Mouse (Mus musculus) stomach, postnatal 0 days (tissue): ENCODE measurements around the gene Sgsm2. TPM values are rescaled to one million over a fixed set of nuclear protein-coding genes. Genes with fewer than 3 reads are reported as not detected.

Experiments
- ATAC-seq: fragments of 200-750 bp; cut with Nextera tagmentation; 2 replicates; pipeline ENCODE4 v1.8.0; 2017; ENCODE audit not compliant: low FRiP score, low TSS enrichment
- DNase-seq: peaks from one replicate; pipeline ENCODE4 v3.0.0-alpha.2; 2016; ENCODE audit warnings: low spot score
- H3K27ac ChIP-seq: fragments of 300-500 bp; sonication (generic); replicated peaks from 2 replicates; pipeline ENCODE4 v1.5.1; 2014; ENCODE audit warnings: mild to moderate bottlenecking, control low read depth
- H3K27me3 ChIP-seq: fragments of 300-500 bp; sonication (generic); 2 replicates; pipeline ENCODE4 v1.6.1; 2014; ENCODE audit warnings: low read length; ENCODE audit not compliant: control insufficient read depth, insufficient read depth
- H3K36me3 ChIP-seq: fragments of 300-500 bp; sonication (generic); 2 replicates; pipeline ENCODE4 v1.6.1; 2014; ENCODE audit warnings: low read length, mixed read lengths; ENCODE audit not compliant: control insufficient read depth, insufficient read depth
- H3K4me1 ChIP-seq: fragments of 300-500 bp; sonication (generic); replicated peaks from 2 replicates; pipeline ENCODE4 v1.6.1; 2014; ENCODE audit warnings: antibody characterized with exemption; ENCODE audit not compliant: control insufficient read depth, insufficient read depth
- H3K4me2 ChIP-seq: fragments of 300-500 bp; sonication (generic); replicated peaks from 2 replicates; pipeline ENCODE4 v1.6.1; 2014; ENCODE audit warnings: low read depth, mild to moderate bottlenecking, control low read depth, moderate library complexity
- H3K4me3 ChIP-seq: fragments of 300-500 bp; sonication (generic); 2 replicates; pipeline ENCODE4 v1.5.1; 2014; ENCODE audit warnings: low read depth, low read length, control low read depth
- H3K9ac ChIP-seq: fragments of 300-500 bp; sonication (generic); 2 replicates; pipeline ENCODE4 v1.6.1; 2014; ENCODE audit warnings: mild to moderate bottlenecking, low read length, control low read depth, mixed read lengths
- H3K9me3 ChIP-seq: fragments of 300-500 bp; sonication (generic); 2 replicates; pipeline ENCODE4 v1.6.1; 2016; ENCODE audit warnings: low read length; ENCODE audit not compliant: control insufficient read depth
- CTCF ChIP-seq: IDR thresholded peaks from 2 replicates; pipeline ENCODE4 v1.5.1; 2016; ENCODE audit warnings: antibody characterized with exemption, low read depth, mild to moderate bottlenecking, moderate library complexity
- EP300 ChIP-seq: optimal IDR thresholded peaks from 2 replicates; pipeline ENCODE3; 2016; ENCODE audit warnings: antibody characterized with exemption
- WGBS: fragments of 180-500 bp; shearing (Covaris S2); extraction: QIAGEN DNeasy Blood & Tissue Kit; methylation state at CpG from one replicate; pipeline ENCODE4 v1.1.7; 2014; 5-methylcytosine and 5-hydroxymethylcytosine counted together
- polyA plus RNA-seq: library from polyadenylated mRNA; unstranded; fragments of >200 nt; fragmentation: Nextera tagmentation; extraction: Ambion mirVana; gene quantifications from 2 replicates; pipeline ENCODE4 v1.2.1, GENCODE M21; 2015

Sgsm2 gene
- polyA plus RNA-seq, result 3.4 and 4.1 TPM in 2 replicates

DNA sequence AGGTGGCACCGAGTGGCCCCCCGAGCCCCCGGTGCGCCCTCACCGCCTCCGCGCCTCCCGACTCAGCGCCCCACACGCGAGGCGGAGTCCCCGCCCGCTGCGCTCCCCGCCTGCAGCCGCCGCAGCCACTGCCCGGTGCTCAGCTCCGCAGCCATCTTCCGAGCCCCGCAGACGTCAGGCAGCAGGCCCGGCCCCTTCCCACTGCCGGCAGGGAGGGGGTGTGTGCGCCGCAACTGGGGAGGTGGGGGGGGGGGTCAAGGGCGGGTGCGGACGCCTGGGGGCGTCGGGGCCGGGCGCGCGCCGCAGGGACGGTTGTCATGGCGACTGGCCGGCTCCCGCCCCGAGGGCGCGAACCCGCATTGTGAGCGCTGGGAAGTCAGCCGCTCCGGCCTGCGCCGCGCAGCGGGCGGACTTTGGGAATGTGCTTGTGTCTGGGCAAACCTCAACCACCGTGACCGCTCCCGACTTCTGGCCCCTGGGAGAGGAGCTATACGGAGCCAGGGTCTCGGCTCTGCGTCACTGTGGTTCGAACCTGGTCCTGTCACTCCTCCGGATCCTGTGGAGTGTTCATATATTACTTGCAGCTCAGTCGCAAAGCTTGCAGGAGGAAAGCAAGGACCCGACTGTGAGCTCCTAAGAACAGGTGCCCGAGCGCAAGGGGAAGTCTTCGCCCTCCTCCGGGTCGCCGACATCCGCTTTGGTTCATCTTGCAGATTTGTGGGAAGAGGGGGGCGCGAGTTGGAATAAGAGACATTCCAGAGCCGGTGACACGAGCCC lies at the start of gene Sgsm2:
TSS of gene Sgsm2 (minus strand) at position 160 of the 777 bp plus-strand sequence.
- Histone ChIP-seq H3K4me3 (peak within 1 kb of the TSS; percentile 83), H3K27ac (peak within 1 kb of the TSS; percentile 89), H3K9me3 (no peaks in the 10 kb centered on the region), H3K4me1 (no peaks in the 10 kb centered on the region; the same call in 1 of the 2 replicates), H3K9ac (peak within 1 kb of the TSS; percentile 69), H3K36me3 (peaks cover 7% of the 10 kb centered on the region), H3K4me2 (peak within 1 kb of the TSS; percentile 97), H3K27me3 (no peaks in the 10 kb centered on the region)
- peak; percentile 53 for ATAC-seq
- TF ChIP-seq CTCF (no peak), EP300 (no peak)
- DNase-seq, result peak; percentile 80
- WGBS, result 0% methylated on average over 60 of the region's 74 CpGs

DNA sequence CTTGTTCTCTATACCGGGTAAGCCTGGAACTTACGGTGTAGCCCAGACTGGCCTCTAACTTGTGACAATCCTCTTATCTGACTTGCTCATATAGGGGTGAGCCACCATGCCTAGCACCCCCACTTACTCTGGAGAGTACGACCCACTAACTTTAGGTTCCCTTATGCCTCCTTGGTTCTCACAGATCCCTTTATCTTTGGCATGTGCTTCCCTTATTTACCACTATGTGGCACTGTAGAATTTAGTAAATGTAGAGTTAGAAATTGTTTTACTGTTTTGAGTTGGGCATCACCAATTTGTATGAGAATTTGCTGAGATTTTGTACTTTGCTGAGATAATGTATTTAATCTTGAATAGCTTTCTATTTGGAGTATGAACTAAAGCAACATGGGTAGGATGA lies 49.5 kb upstream of the Sgsm2 start:
- peaks cover 4% of the 10 kb centered on the region; the same call in 1 of the 2 replicates for H3K36me3 ChIP-seq
- no peak for TF ChIP-seq EP300
- peak; percentile 82 for TF ChIP-seq CTCF
- H3K4me3 ChIP-seq, result no peak overlapping the region
- 68% methylated on average over 3 of the region's 3 CpGs for WGBS
- no peaks in the 10 kb centered on the region for H3K4me1 ChIP-seq
- ATAC-seq, result peak; percentile 51; the same call in 1 of the 2 replicates
- H3K4me2 ChIP-seq, result no peak overlapping the region
- no peaks in the 10 kb centered on the region for H3K27me3 ChIP-seq
- no peak for DNase-seq
- H3K9ac ChIP-seq, result no peak overlapping the region
- no peak overlapping the region for H3K27ac ChIP-seq
- H3K9me3 ChIP-seq, result no peaks in the 10 kb centered on the region

DNA sequence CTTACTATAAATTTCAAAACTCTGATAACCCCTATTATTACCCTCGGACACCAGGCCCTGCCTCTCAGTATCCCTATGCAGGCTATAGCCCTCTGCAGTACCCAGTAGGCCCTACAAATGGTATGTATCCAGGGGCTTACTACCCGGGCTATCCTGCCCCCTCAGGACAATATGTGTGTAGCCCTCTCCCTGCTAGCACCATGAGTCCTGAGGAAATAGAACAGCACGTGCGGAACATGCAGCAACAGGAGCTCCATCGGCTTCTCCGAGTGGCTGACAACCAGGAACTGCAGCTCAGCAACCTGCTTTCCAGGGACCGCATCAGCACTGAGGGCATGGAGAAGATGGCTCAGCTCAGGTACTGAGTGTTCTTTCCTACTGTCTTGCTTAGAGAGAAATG lies 33.5 kb upstream of the Sgsm2 start:
- Histone ChIP-seq H3K36me3 (peaks cover 10% of the 10 kb centered on the region), H3K4me2 (no peak overlapping the region), H3K27ac (no peak overlapping the region), H3K27me3 (no peaks in the 10 kb centered on the region), H3K9me3 (no peaks in the 10 kb centered on the region), H3K9ac (no peak overlapping the region), H3K4me3 (no peak overlapping the region), H3K4me1 (no peaks in the 10 kb centered on the region)
- TF ChIP-seq EP300, result no peak
- TF ChIP-seq CTCF, result no peak
- 91% methylated on average over 7 of the region's 7 CpGs for WGBS
- no peak for DNase-seq
- ATAC-seq, result no peak

DNA sequence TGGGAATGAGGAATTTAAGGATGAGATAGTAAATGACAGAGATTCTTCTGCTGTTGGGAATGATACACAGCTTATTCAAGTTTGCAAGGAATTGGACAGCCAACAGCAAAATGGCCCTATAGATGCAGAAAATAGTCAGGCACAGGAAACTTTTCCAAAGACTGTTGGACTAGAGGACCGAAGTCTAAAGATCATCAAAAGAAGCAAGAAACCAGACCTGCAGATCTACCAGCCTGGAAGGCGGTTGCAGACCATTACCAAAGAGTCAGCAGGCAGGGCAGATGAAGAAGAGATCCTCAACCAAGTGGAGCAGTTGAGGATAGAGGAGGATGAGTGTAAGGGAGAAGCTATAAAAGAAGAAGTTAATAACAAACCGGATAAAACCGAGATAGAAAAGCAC lies 32.3 kb upstream of the Sgsm2 start:
- Histone ChIP-seq H3K4me3 (no peak overlapping the region), H3K4me1 (no peaks in the 10 kb centered on the region), H3K4me2 (no peak overlapping the region), H3K27ac (no peak overlapping the region), H3K9me3 (no peaks in the 10 kb centered on the region), H3K36me3 (peaks cover 5% of the 10 kb centered on the region; the same call in 1 of the 2 replicates), H3K9ac (no peak overlapping the region), H3K27me3 (no peaks in the 10 kb centered on the region)
- DNase-seq (no peak), ATAC-seq (no peak)
- WGBS, result 85% methylated on average over 4 of the region's 4 CpGs
- no peak for TF ChIP-seq EP300
- no peak for TF ChIP-seq CTCF

DNA sequence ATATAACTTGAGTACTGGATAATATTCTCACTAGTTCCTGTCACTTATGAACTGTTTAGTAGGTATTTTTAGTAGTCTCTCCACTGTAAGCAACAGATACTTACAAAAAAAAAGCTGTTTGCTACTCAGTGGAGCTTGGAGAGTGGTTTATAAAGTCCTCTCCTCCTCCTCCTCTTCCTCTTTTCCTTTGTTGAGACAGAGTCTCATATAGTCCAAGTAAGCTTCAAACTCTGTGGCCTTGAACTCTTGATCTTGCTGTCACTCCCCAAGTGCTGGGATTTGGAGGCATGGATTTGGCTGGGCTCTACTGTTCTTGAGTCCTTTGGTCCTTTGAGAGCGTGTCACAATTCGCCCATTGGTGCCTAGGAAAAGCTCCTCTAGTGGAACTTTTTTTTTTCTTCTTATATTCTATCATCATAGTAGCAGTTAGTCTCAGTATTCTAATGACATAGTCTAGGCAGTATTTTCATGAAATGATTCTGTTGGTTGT lies 30.4 kb upstream of the Sgsm2 start:
- TF ChIP-seq CTCF (no peak), EP300 (no peak)
- no peaks in the 10 kb centered on the region for H3K9me3 ChIP-seq
- no peaks in the 10 kb centered on the region for H3K4me1 ChIP-seq
- H3K27me3 ChIP-seq, result no peaks in the 10 kb centered on the region
- H3K27ac ChIP-seq, result no peak overlapping the region
- 79% methylated on average over 2 of the region's 2 CpGs for WGBS
- peaks cover 5% of the 10 kb centered on the region; the same call in 1 of the 2 replicates for H3K36me3 ChIP-seq
- no peak overlapping the region for H3K9ac ChIP-seq
- H3K4me2 ChIP-seq, result peak overlapping the region; percentile 66
- H3K4me3 ChIP-seq, result peak overlapping the region; percentile 93; the same call in 1 of the 2 replicates
- ATAC-seq (no peak), DNase-seq (no peak)
